Mouse (Mus musculus): Measurements from ENCODE around the gene Abcc4.

GRCm38 (mm10) chr14:118735114-118735513 is 29.1 kb upstream of the Abcc4 start:
- TF ChIP-seq CTCF (IDR thresholded peaks at IDR 0.05; ENCODE audit: low read depth, low read length) (no peak), POLR2AphosphoS5 (IDR thresholded peaks at IDR 0.05; ENCODE audit: insufficient replicate concordance, low read depth, low read length) (no peak)
